Mouse (Mus musculus): ENCODE results near the gene Prkacb. TPM values are rescaled to one million over a fixed set of nuclear protein-coding genes. Genes with fewer than 3 reads are reported as not detected.

Gene Prkacb
- polyA plus RNA-seq, 1 experiment, result 15.1 TPM

DNA sequence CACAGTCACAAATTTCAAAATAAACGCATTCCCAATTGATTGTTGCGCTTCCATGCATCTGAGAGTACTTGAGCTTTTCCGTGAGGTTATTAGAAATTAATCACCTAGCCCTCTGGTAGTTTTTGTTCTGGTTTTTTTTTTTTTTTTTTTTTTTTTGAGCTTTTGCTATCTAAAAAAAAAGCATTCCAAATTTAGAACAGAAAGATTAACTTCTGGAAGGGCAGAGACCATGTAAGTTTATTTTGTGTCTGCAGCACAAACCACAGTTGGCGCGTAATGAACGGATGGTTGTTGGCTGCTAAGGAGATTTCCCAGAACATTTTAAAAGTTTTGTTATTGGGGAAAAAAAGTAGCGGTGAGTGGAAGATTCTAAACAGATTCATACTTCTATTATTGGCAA, 834 bp upstream of the Prkacb start:
- TF ChIP-seq MYOG (IDR thresholded peaks at IDR 0.05; ENCODE audit: control insufficient read depth, extremely low read depth, insufficient read length) (no peak), CEBPB (IDR thresholded peaks at IDR 0.05; ENCODE audit: low read depth) (no peak), MYOD1 (IDR thresholded peaks at IDR 0.05; ENCODE audit: control insufficient read depth, insufficient read length, low read depth) (no peak), FOSL1 (IDR thresholded peaks at IDR 0.05; ENCODE audit: insufficient read depth, low read length, poor library complexity, severe bottlenecking) (no peak), USF1 (IDR thresholded peaks at IDR 0.05; ENCODE audit: low read depth) (no peak), CTCF (IDR thresholded peaks at IDR 0.05; ENCODE audit: control insufficient read depth, insufficient read depth, insufficient read length) (no peak), MAX (IDR thresholded peaks at IDR 0.05) (no peak)

DNA sequence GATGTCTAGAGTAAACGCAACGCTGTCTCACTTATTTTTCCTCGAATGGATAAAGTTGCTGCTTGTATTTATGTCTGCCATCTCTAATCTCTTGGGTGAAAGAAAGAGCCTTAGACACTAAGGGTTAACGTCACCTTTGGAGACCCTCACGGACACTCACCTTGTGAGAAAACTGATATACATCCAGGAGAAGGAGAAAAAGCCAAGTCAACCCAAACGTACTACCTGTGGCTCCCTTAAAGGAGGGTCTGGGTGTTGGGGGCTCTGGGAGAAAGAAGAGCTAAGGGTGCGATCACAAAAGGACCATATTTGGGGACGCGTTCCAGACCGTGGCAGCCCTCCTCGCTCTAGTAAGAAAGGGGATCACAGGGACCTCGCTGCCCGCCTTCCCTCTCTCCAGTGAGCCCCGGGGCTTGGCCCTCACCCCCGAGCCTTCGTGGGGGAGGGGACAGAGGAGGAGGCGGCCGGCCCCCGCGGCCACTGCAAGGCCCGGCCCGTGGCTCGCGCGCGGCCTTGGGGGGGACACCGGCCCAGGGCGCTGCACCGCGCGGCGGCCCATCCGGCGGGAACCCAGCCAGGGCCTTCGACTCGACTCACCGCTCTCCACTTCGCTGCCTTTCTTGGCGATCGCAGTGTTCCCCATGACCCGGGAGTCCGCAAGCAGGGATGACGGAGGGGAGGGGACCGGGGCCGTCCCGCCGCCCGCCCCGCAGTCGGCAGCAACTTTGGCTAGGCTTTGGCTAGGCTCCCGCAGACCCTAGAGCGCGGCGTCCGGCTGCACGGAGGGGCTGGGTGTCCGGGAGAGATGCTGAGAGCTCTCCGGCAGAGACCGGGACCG, 530 bp downstream of the Prkacb start:
- Histone ChIP-seq H3K36me3 (ENCODE audit: control insufficient read depth, insufficient read depth) (peaks cover 6% of the 10 kb centered on the region), H3K4me3 (ENCODE audit: insufficient read depth, poor library complexity, severe bottlenecking) (peak overlapping the region; percentile 69), H3K27me3 (ENCODE audit: control insufficient read depth, insufficient read depth, insufficient read length) (no peaks in the 10 kb centered on the region), H3K79me2 (ENCODE audit: control insufficient read depth, insufficient read depth) (peaks cover 62% of the 10 kb centered on the region), H3K79me3 (ENCODE audit: low read depth) (peaks cover 11% of the 10 kb centered on the region), H3ac (ENCODE audit: control insufficient read depth, insufficient read length, low read depth) (peak overlapping the region; percentile 75)
- TF ChIP-seq USF1 (IDR thresholded peaks at IDR 0.05; ENCODE audit: low read depth) (no peak), MYOD1 (IDR thresholded peaks at IDR 0.05; ENCODE audit: control insufficient read depth, insufficient read length, low read depth) (no peak), MYOG (IDR thresholded peaks at IDR 0.05; ENCODE audit: control insufficient read depth, extremely low read depth, insufficient read length) (no peak), MAX (IDR thresholded peaks at IDR 0.05) (no peak), CEBPB (IDR thresholded peaks at IDR 0.05; ENCODE audit: low read depth) (no peak), FOSL1 (IDR thresholded peaks at IDR 0.05; ENCODE audit: insufficient read depth, low read length, poor library complexity, severe bottlenecking) (no peak), CTCF (IDR thresholded peaks at IDR 0.05; ENCODE audit: control insufficient read depth, insufficient read depth, insufficient read length) (no peak)

More for the DNA sequence above, 834 bp upstream of the Prkacb start:
- Histone ChIP-seq H3K27me3 (ENCODE audit: control insufficient read depth, insufficient read depth, insufficient read length) (no peaks in the 10 kb centered on the region), H3ac (ENCODE audit: control insufficient read depth, insufficient read length, low read depth) (peak overlapping the region; percentile 67), H3K79me2 (ENCODE audit: control insufficient read depth, insufficient read depth) (peaks cover 48% of the 10 kb centered on the region), H3K4me3 (ENCODE audit: insufficient read depth, poor library complexity, severe bottlenecking) (peak overlapping the region; percentile 69), H3K79me3 (ENCODE audit: low read depth) (peaks cover 7% of the 10 kb centered on the region), H3K36me3 (ENCODE audit: control insufficient read depth, insufficient read depth) (peaks cover 6% of the 10 kb centered on the region)

DNA sequence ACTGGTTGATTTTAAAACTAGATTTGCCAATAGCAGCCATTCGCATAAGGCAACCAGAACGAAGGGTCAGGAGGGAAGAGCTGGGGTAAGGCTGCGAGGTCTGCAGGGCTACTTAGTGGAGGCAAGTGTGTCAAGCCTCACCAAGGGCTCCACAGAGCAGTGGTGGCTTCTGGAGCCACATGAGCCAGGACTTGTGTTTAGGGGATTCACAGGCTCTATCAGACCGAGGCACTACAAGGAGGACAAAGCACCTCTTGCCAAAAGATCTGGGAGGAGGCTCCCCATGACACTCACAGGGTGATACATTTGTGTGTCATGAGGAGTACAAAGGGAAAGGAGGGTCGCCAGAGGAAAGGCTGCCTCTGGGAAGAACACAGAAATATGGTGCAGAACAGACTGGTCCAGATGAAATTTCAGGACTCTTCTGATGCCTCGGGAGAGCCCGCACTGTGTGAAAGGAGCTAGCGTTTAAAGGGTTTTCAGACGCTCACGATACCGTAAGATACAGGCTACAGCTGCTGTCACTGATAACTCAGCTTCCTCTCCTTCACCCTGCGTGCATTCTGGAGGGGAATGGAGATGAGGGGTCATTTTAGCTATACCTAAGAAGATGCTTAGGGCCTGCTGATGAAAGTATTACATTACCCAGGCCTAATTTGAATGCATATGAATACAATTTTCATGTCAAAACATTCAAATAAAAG, 19.1 kb downstream of the Prkacb start:
- peaks cover 4% of the 10 kb centered on the region for H3K79me3 ChIP-seq (ENCODE audit: low read depth)
- no peak overlapping the region for H3K4me3 ChIP-seq (ENCODE audit: insufficient read depth, poor library complexity, severe bottlenecking)
- no peak overlapping the region for H3ac ChIP-seq (ENCODE audit: control insufficient read depth, insufficient read length, low read depth)
- peaks cover 21% of the 10 kb centered on the region for H3K79me2 ChIP-seq (ENCODE audit: control insufficient read depth, insufficient read depth)
- TF ChIP-seq CTCF (IDR thresholded peaks at IDR 0.05; ENCODE audit: control insufficient read depth, insufficient read depth, insufficient read length) (no peak), MAX (IDR thresholded peaks at IDR 0.05) (no peak), USF1 (IDR thresholded peaks at IDR 0.05; ENCODE audit: low read depth) (no peak), CEBPB (IDR thresholded peaks at IDR 0.05; ENCODE audit: low read depth) (no peak), FOSL1 (IDR thresholded peaks at IDR 0.05; ENCODE audit: insufficient read depth, low read length, poor library complexity, severe bottlenecking) (no peak), MYOG (IDR thresholded peaks at IDR 0.05; ENCODE audit: control insufficient read depth, extremely low read depth, insufficient read length) (no peak), MYOD1 (IDR thresholded peaks at IDR 0.05; ENCODE audit: control insufficient read depth, insufficient read length, low read depth) (no peak)
- no peaks in the 10 kb centered on the region for H3K27me3 ChIP-seq (ENCODE audit: control insufficient read depth, insufficient read depth, insufficient read length)
- no peaks in the 10 kb centered on the region for H3K36me3 ChIP-seq (ENCODE audit: control insufficient read depth, insufficient read depth)

DNA sequence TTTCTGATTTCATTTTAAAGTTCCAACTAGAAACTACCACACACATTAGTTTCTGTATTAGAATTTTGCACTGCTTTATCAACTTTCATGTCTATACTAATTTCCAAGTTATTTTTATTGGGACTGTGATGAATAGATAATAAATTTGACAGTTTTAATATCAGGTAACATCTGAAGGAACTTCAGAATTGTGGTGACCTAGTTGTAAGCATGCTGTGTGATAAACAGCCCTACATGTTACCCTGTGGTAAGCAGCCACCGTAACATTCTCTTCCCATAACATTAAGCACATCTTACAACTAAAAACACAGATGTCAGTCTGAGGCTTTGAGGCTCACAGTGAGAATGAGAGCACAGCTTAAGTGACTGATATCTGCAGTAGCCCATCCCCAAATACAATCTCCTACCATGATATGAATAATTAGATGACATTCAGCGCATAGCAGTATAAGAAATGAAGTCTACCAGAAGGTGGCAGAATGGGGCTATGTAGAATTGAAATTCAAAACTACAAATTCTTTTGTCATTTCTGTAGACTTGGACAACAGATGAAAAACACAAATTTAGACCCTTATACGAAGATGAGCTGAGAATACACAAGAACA, 20.5 kb downstream of the Prkacb start:
- Histone ChIP-seq H3K27me3 (ENCODE audit: control insufficient read depth, insufficient read depth, insufficient read length) (no peaks in the 10 kb centered on the region), H3K36me3 (ENCODE audit: control insufficient read depth, insufficient read depth) (no peaks in the 10 kb centered on the region), H3K79me2 (ENCODE audit: control insufficient read depth, insufficient read depth) (peaks cover 24% of the 10 kb centered on the region), H3ac (ENCODE audit: control insufficient read depth, insufficient read length, low read depth) (no peak overlapping the region), H3K4me3 (ENCODE audit: insufficient read depth, poor library complexity, severe bottlenecking) (no peak overlapping the region), H3K79me3 (ENCODE audit: low read depth) (no peaks in the 10 kb centered on the region)
- no peak for TF ChIP-seq CEBPB (IDR thresholded peaks at IDR 0.05; ENCODE audit: low read depth)
- no peak for TF ChIP-seq MYOD1 (IDR thresholded peaks at IDR 0.05; ENCODE audit: control insufficient read depth, insufficient read length, low read depth)
- no peak for TF ChIP-seq MAX (IDR thresholded peaks at IDR 0.05)
- no peak for TF ChIP-seq FOSL1 (IDR thresholded peaks at IDR 0.05; ENCODE audit: insufficient read depth, low read length, poor library complexity, severe bottlenecking)
- TF ChIP-seq USF1 (IDR thresholded peaks at IDR 0.05; ENCODE audit: low read depth), result no peak
- TF ChIP-seq CTCF (IDR thresholded peaks at IDR 0.05; ENCODE audit: control insufficient read depth, insufficient read depth, insufficient read length), result no peak
- TF ChIP-seq MYOG (IDR thresholded peaks at IDR 0.05; ENCODE audit: control insufficient read depth, extremely low read depth, insufficient read length), result no peak

DNA sequence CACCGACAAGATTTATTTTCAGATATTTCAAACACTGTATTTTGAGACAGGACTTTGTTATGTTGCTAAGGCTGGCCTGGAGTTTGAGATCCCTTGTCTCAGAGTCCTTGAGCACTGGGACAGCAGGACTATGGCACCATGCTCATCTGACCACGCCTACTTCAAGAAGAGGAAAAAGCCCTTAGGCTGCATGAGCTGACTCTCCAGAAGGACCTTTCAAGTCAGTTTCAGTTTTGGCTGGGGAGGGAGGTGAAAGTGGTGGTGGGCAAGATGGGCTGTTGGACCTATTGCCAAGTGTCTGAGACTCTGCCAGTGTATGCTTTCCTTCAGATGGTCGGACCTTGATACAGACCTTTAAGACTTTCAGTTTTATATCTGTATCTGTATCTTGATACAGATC, 28.6 kb downstream of the Prkacb start:
- peaks cover 9% of the 10 kb centered on the region for H3K79me3 ChIP-seq (ENCODE audit: low read depth)
- no peak overlapping the region for H3ac ChIP-seq (ENCODE audit: control insufficient read depth, insufficient read length, low read depth)
- peaks cover 11% of the 10 kb centered on the region for H3K79me2 ChIP-seq (ENCODE audit: control insufficient read depth, insufficient read depth)
- no peak overlapping the region for H3K4me3 ChIP-seq (ENCODE audit: insufficient read depth, poor library complexity, severe bottlenecking)
- H3K36me3 ChIP-seq (ENCODE audit: control insufficient read depth, insufficient read depth), result no peaks in the 10 kb centered on the region
- no peaks in the 10 kb centered on the region for H3K27me3 ChIP-seq (ENCODE audit: control insufficient read depth, insufficient read depth, insufficient read length)
- no peak for TF ChIP-seq MYOG (IDR thresholded peaks at IDR 0.05; ENCODE audit: control insufficient read depth, extremely low read depth, insufficient read length)
- no peak for TF ChIP-seq USF1 (IDR thresholded peaks at IDR 0.05; ENCODE audit: low read depth)
- no peak for TF ChIP-seq MYOD1 (IDR thresholded peaks at IDR 0.05; ENCODE audit: control insufficient read depth, insufficient read length, low read depth)
- TF ChIP-seq FOSL1 (IDR thresholded peaks at IDR 0.05; ENCODE audit: insufficient read depth, low read length, poor library complexity, severe bottlenecking), result no peak
- TF ChIP-seq MAX (IDR thresholded peaks at IDR 0.05), result no peak
- no peak for TF ChIP-seq CEBPB (IDR thresholded peaks at IDR 0.05; ENCODE audit: low read depth)
- no peak for TF ChIP-seq CTCF (IDR thresholded peaks at IDR 0.05; ENCODE audit: control insufficient read depth, insufficient read depth, insufficient read length)

All from C2C12 (cell line).